Mouse (Mus musculus): ENCODE data around the gene Gm13691. TPM values are rescaled to one million over a fixed set of nuclear protein-coding genes. Genes with fewer than 3 reads are reported as not detected.
"Not testable (repeated sequence)": the region's sequence is repeated elsewhere in the genome, so short reads cannot be mapped to it uniquely, and the experiment has no call there.

The Gm13691 gene
- polyA plus RNA-seq, 1 experiment from 2014 or later = not detected

DNA sequence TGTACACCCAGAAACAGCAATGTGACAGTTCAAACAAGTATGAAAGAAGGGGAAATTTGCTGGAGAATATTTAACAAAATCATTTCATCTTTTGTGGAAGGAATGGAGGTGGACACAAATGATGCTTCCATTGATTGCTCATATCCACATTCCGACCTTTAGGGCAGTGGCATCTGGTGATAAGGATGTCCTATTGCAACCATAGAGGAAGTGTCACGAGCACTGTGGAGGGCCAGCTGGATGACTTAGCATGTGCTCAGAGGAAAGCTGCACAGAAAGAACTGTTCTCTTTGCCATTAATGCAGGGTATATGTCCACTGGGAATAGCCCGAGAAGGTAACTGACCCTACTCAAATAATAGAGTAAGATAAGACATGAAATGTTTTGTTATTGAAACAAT is 19.5 kb downstream of the Gm13691 start:
- Histone ChIP-seq H3K27ac (no peak overlapping the region), H3K4me3 (no peak overlapping the region), H3K9me3 (replicated peaks) (no peaks in the 10 kb centered on the region), H3K36me3 (no peaks in the 10 kb centered on the region), H3K4me1 (no peaks in the 10 kb centered on the region), H3K27me3 (ENCODE audit: low read depth, poor library complexity, severe bottlenecking) (no peaks in the 10 kb centered on the region)
- DNase-seq (ENCODE audit: low spot score) = no peak
- WGBS = 78% methylated on average over 3 of the region's 3 CpGs

DNA sequence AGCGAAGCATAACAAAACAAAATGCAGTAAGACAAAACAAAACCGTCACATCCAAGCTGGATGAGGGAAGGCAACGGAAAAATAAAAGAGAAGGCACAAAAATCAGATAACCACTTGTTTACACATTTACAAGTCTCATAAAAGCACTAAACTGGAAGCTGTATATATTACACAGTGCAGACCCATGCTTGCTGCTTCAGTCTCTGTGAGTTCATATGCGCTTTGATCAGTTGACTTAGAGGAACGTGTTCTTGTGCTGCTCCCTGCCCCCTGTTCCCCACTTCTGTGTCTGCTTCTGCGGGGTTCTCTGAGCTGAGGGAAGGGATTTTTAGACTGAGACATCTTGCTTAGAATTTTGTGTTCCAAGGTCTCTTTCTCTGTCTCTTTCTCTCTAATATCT is 24.2 kb downstream of the Gm13691 start:
- WGBS = 76% methylated on average over 6 of the region's 6 CpGs
- no peaks in the 10 kb centered on the region for H3K36me3 ChIP-seq
- DNase-seq (ENCODE audit: low spot score) = no peak
- no peak overlapping the region for H3K27ac ChIP-seq
- no peak overlapping the region for H3K4me3 ChIP-seq
- no peaks in the 10 kb centered on the region for H3K9me3 ChIP-seq (replicated peaks)
- H3K27me3 ChIP-seq (ENCODE audit: low read depth, poor library complexity, severe bottlenecking) = no peaks in the 10 kb centered on the region
- H3K4me1 ChIP-seq = no peaks in the 10 kb centered on the region

DNA sequence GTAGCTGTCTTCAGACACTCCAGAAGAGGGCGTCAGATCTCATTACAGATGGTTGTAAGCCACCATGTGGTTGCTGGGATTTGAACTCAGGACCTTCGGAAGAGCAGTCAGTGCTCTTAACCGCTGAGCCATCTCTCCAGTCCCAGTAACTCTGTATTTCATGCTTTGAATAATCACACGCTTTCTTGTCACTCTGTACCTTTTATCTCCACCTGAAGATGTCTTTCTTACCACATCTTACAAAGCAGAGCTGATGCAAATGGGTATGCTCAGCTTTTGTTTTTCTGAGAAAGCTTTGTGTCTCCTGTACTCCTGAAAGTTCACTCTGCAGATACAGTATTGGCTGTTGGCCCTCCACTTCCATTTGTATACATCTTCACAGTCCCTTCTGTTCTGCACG is 25.9 kb downstream of the Gm13691 start:
- 90% methylated on average over 5 of the region's 5 CpGs for WGBS
- not testable (repeated sequence) for H3K27me3 ChIP-seq (ENCODE audit: low read depth, poor library complexity, severe bottlenecking); H3K4me3 ChIP-seq; H3K36me3 ChIP-seq; H3K4me1 ChIP-seq; H3K27ac ChIP-seq; H3K9me3 ChIP-seq (replicated peaks); DNase-seq (ENCODE audit: low spot score)

DNA sequence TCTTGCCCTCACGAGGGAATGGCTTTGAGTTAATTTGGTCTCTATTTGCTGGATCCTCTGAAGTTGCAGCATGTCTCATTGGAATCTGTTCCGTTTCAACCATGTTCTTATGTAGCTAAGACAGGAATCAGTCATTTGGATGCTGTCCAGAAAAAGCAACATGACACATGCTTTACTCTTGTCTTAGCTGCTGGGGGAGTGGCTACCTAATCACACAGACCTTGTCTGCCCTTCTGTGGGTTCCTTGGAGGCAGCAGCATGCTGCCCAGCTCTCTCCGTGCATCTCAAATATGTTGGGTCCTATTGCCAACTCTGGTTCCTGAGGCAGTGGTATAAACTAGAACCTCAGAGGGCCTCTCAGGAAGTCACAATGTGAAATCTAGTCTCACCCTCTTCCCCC is 28.0 kb downstream of the Gm13691 start:
- Histone ChIP-seq H3K4me3 (no peak overlapping the region), H3K27ac (no peak overlapping the region)

DNA sequence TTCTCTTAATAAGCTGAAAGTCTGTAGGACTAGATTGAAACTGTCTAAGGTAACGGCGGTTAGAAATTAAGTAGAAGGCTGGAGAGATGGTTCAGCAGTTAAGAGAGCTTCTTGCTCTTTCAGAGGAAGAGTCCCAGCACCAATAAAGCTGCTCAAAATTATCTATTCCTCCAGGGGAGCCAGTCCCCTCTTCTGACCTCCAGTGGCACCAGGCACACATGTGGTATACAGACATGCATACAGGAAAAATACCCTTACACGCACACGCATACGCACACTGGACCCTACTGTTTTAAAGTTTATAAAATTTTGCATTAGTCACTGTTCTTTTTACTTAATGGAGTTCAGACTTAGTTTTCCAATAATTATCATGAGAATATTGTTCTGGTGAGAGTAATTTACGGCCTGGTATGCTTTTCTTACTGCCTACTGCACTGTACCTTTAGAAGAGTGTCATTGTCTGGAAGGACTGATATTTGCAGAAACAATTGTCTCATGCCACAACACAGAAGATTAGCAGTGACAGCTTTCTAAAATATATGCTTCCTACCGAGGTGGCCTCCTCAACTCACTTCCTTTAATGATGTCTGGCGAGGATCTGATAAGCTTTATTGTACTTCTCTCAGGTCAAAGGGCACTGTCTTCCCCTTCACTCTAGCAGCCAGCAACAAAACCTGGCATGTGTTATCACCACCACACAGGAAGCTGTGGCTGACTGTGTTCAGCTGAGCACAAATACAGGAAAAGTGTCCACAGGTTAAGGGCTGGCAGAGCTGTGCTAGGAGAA is 29.4 kb downstream of the Gm13691 start:
- Histone ChIP-seq H3K36me3 (no peaks in the 10 kb centered on the region), H3K4me1 (peaks cover 3% of the 10 kb centered on the region; the same call in 1 of the 2 replicates), H3K4me3 (no peak overlapping the region), H3K27ac (no peak overlapping the region), H3K9me3 (replicated peaks) (no peaks in the 10 kb centered on the region), H3K27me3 (ENCODE audit: low read depth, poor library complexity, severe bottlenecking) (no peaks in the 10 kb centered on the region)
- WGBS = 67% methylated on average over 8 of the region's 8 CpGs
- no peak for DNase-seq (ENCODE audit: low spot score)

More for the DNA sequence above, 28.0 kb downstream of the Gm13691 start:
- Histone ChIP-seq H3K27me3 (ENCODE audit: low read depth, poor library complexity, severe bottlenecking) (no peaks in the 10 kb centered on the region), H3K4me1 (peaks cover 3% of the 10 kb centered on the region; the same call in 1 of the 2 replicates), H3K36me3 (no peaks in the 10 kb centered on the region), H3K9me3 (replicated peaks) (no peaks in the 10 kb centered on the region)
- no peak for DNase-seq (ENCODE audit: low spot score)
- 65% methylated on average over 3 of the region's 3 CpGs for WGBS

DNA sequence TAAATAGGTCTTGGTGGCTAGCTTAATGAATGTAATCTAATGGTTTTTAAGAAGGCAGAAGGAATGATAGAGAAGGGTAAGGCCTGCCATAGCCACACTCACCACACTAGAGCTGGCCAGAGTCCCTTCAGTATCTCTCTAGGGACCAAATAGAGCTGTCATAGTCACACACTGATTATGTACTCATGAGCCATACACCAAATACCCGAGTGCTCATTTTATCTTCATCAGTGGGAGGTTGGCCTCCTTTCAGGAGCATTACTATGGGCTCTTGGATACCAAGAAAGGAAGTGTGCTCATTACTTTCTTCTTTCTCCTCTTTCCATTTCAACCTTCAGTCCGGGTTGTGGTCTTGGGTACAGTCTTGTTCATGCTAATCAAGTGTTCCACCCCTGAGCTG is 31.6 kb downstream of the Gm13691 start:
- H3K36me3 ChIP-seq = no peaks in the 10 kb centered on the region
- H3K9me3 ChIP-seq (replicated peaks) = no peaks in the 10 kb centered on the region
- H3K4me3 ChIP-seq = no peak overlapping the region
- no peak overlapping the region for H3K27ac ChIP-seq
- H3K4me1 ChIP-seq = peaks cover 3% of the 10 kb centered on the region; the same call in 1 of the 2 replicates
- 89% methylated on average over 2 of the region's 2 CpGs for WGBS
- DNase-seq (ENCODE audit: low spot score) = no peak
- H3K27me3 ChIP-seq (ENCODE audit: low read depth, poor library complexity, severe bottlenecking) = no peaks in the 10 kb centered on the region

DNA sequence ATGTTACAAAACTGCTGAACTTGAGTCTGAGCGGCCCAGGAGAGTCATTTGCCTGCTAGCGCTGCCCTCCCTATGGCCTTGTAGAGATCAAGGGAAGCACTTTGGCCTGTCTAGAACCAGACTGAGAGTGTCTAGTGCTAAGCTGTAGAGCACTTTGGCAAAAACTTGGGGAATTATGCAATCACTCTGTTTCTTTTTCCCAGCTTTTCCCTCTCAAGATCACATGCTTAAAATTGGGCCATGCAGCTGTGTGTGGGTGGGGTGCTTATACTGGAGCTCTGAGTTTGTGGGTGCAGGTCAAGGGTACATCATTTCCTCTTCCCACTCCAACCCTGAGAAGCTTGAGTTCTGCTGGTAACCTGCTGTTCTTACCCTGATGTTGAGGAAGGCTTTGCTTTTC is 32.6 kb downstream of the Gm13691 start:
- no peaks in the 10 kb centered on the region for H3K9me3 ChIP-seq (replicated peaks)
- no peak overlapping the region for H3K27ac ChIP-seq
- H3K36me3 ChIP-seq = no peaks in the 10 kb centered on the region
- DNase-seq (ENCODE audit: low spot score) = no peak
- H3K4me1 ChIP-seq = peaks cover 3% of the 10 kb centered on the region; the same call in 1 of the 2 replicates
- H3K27me3 ChIP-seq (ENCODE audit: low read depth, poor library complexity, severe bottlenecking) = no peaks in the 10 kb centered on the region
- 89% methylated on average over 2 of the region's 2 CpGs for WGBS
- no peak overlapping the region for H3K4me3 ChIP-seq

DNA sequence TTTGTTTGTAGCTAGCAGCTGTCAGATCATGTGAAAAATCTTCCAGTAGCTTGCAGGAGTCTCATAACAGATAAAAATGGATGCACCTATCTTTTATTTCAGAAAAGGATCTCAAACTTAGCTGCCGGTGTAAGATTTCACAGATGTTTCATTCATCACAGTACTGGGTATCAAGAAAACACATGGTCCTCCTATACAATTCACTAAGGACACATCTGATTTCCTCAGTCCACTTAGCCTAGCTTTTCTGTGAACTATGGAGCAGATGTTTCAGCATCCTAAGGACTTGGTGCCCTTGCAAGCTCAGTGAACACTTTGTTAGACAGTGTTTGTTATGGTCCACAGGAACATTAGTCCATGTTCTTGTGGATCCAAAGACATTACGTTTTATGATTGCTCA is 33.0 kb downstream of the Gm13691 start:
- DNase-seq (ENCODE audit: low spot score) = no peak
- no peaks in the 10 kb centered on the region for H3K27me3 ChIP-seq (ENCODE audit: low read depth, poor library complexity, severe bottlenecking)
- WGBS = 93% methylated on average over 2 of the region's 2 CpGs
- H3K27ac ChIP-seq = no peak overlapping the region
- peaks cover 3% of the 10 kb centered on the region; the same call in 1 of the 2 replicates for H3K4me1 ChIP-seq
- H3K9me3 ChIP-seq (replicated peaks) = no peaks in the 10 kb centered on the region
- H3K4me3 ChIP-seq = no peak overlapping the region
- H3K36me3 ChIP-seq = no peaks in the 10 kb centered on the region

DNA sequence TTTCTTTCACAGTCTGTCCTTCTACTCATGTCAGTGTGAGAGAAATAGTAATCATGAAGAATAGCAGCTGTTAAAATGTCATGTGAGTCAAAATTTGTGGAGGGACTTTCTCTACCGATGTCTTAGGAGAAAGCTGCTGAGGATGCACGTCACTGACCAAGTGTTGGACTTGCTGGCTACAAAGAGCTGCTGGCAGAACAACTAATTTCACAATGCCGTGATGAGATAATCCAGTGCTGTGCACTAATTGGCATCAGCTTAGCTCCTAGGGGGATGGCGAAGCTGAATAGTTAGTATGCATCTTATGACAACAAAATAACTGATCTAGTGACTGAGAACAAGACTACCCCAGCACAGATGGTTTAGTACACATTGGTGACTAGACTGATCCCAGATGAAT is 34.9 kb downstream of the Gm13691 start:
- no peaks in the 10 kb centered on the region for H3K36me3 ChIP-seq
- DNase-seq (ENCODE audit: low spot score) = no peak
- no peaks in the 10 kb centered on the region for H3K27me3 ChIP-seq (ENCODE audit: low read depth, poor library complexity, severe bottlenecking)
- H3K4me3 ChIP-seq = no peak overlapping the region
- H3K9me3 ChIP-seq (replicated peaks) = no peaks in the 10 kb centered on the region
- WGBS = 69% methylated on average over 4 of the region's 4 CpGs
- no peaks in the 10 kb centered on the region for H3K4me1 ChIP-seq
- H3K27ac ChIP-seq = no peak overlapping the region

DNA sequence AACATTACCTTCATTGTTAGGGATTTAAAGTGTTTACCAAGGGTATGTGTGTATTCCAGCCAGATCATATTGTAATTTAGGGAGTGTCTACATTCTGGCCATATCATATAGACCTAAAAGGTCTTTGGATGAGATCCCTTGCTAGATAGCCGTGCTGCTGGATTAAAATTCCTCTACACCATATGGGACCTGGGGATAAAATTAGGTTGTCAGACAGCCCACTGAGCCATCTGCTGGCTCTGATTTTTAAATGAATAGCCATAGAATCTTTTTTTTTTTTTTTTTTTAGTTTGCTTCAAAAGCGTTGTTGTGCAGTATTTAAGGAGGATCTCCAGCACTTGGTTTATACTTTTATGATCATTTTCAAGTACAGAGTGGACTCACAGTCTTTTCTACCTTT is 42.2 kb downstream of the Gm13691 start:
- WGBS = 94% methylated on average over 2 of the region's 2 CpGs
- Histone ChIP-seq H3K4me3 (no peak overlapping the region), H3K36me3 (no peaks in the 10 kb centered on the region), H3K27me3 (ENCODE audit: low read depth, poor library complexity, severe bottlenecking) (no peaks in the 10 kb centered on the region), H3K27ac (no peak overlapping the region), H3K9me3 (replicated peaks) (no peaks in the 10 kb centered on the region), H3K4me1 (no peaks in the 10 kb centered on the region)
- DNase-seq (ENCODE audit: low spot score) = no peak

DNA sequence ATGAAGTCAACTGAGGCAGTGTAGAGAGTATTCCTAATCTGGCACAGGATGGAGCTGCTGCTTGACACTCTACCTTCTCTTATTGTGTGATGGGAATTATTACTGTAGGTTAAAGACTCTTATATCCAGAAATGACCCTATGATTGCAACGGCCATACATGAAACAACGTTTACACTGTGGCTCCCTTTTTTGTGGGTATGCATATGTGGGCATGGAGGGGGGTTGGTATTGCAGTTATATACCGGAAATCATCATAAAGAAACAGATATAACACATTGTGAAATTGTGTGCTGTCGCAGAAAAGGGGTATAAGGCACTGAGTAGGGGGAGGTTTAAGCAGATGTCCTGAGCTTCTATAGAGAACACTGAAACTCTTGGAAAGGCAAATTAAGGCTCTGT is 45.6 kb downstream of the Gm13691 start:
- 90% methylated on average over 4 of the region's 4 CpGs for WGBS
- Histone ChIP-seq H3K4me1 (no peaks in the 10 kb centered on the region), H3K36me3 (no peaks in the 10 kb centered on the region), H3K27ac (no peak overlapping the region), H3K4me3 (no peak overlapping the region), H3K9me3 (replicated peaks) (no peaks in the 10 kb centered on the region), H3K27me3 (ENCODE audit: low read depth, poor library complexity, severe bottlenecking) (no peaks in the 10 kb centered on the region)
- no peak for DNase-seq (ENCODE audit: low spot score)

DNA sequence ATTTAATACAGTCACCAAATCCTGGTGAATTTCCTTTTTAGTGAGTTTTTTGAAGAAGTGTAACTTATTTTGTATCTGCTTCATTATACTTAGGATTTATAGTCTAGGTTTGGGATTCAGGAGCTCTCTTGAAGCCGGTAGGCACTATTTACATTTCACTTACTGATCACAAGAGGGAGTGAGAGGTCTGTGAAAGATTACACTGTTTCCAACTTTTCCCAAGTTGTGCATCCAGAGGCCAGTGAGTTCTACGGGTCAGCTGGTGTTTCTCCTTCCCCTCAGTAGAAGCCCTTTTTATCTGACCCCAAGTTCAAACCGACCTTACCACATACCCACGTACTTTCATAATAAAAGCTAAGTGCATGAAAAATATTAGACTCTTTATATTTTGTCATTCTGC is 47.0 kb downstream of the Gm13691 start:
- Histone ChIP-seq H3K4me1 (no peaks in the 10 kb centered on the region), H3K9me3 (replicated peaks) (no peaks in the 10 kb centered on the region), H3K36me3 (no peaks in the 10 kb centered on the region), H3K27ac (no peak overlapping the region), H3K4me3 (no peak overlapping the region), H3K27me3 (ENCODE audit: low read depth, poor library complexity, severe bottlenecking) (no peaks in the 10 kb centered on the region)
- WGBS = 28% methylated on average over 4 of the region's 4 CpGs
- DNase-seq (ENCODE audit: low spot score) = no peak

DNA sequence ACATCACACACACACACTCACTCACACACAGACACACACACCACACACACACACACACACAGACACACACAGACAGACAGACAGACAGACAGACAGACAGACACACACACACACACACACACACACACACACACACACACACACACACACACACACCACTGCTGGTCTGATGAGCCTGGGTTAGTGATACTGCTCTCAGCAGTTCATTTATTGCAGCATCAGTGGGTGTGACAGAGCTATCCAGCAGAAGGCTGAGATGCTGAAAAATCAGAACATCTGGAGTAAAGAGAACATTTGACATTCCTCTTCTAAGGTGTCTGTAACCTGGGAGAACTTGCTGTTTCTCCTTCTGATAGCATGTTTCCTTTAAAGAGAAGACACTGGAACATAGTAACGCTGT is 47.6 kb downstream of the Gm13691 start:
- not testable (repeated sequence) for H3K9me3 ChIP-seq (replicated peaks); H3K27ac ChIP-seq; H3K36me3 ChIP-seq; DNase-seq (ENCODE audit: low spot score); H3K4me1 ChIP-seq; H3K27me3 ChIP-seq (ENCODE audit: low read depth, poor library complexity, severe bottlenecking); H3K4me3 ChIP-seq
- WGBS = 88% methylated on average over 1 of the region's 1 CpGs

DNA sequence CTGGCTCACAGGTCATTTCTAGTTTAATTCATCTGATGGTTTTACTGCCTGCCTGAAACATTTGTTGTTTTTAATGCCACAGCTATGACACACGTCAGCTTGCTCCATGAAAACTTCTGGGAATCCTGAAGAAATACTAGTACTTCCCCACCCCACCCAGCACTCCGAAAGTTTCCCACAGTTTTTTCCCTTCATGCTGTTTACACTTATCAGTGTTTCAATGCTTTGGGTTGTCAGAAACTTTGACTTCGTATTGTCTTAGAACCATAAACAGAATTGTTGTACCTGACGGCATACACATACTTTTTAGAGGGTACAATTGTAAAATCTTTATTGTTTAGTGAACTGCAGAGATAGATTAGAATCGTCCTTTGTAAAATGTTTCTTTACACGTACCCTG is 48.9 kb downstream of the Gm13691 start:
- H3K4me1 ChIP-seq = no peaks in the 10 kb centered on the region
- WGBS = 77% methylated on average over 6 of the region's 6 CpGs
- no peak overlapping the region for H3K27ac ChIP-seq
- DNase-seq (ENCODE audit: low spot score) = no peak
- no peak overlapping the region for H3K4me3 ChIP-seq
- no peaks in the 10 kb centered on the region for H3K36me3 ChIP-seq
- no peaks in the 10 kb centered on the region for H3K27me3 ChIP-seq (ENCODE audit: low read depth, poor library complexity, severe bottlenecking)
- H3K9me3 ChIP-seq (replicated peaks) = no peaks in the 10 kb centered on the region

Data from limb, embryonic 10.5 days (tissue).